Mouse (Mus musculus) CH12.LX (cell line): ENCODE results near the gene Atf1. TPM values are rescaled to one million over a fixed set of nuclear protein-coding genes. Genes with fewer than 3 reads are reported as not detected.

ENCODE experiments used
- DNase-seq: peaks from one replicate; pipeline ENCODE4 v3.0.0-alpha.2; 2013; ENCODE audit errors: extremely low read depth
- H3K27ac ChIP-seq: 2 replicates; pipeline ENCODE4 v1.5.1; 2012; ENCODE audit warnings: low read depth, mild to moderate bottlenecking, control low read depth, moderate library complexity; ENCODE audit not compliant: insufficient read depth
- H3K27me3 ChIP-seq: replicated peaks from 2 replicates; pipeline ENCODE3; 2012; ENCODE audit warnings: inconsistent platforms
- H3K36me3 ChIP-seq, 2 experiments: replicated peaks in 1 of 2; 2 replicates each; pipeline versions ENCODE3 to v1.6.1; 2012; ENCODE audit warnings: inconsistent platforms in 1 of 2, low read length in 1 of 2, mild to moderate bottlenecking in 1 of 2, mixed read lengths in 1 of 2, moderate library complexity in 1 of 2; ENCODE audit not compliant: control insufficient read depth in 1 of 2, insufficient read depth in 1 of 2
- H3K4me1 ChIP-seq, 2 experiments: 2 replicates each; pipeline ENCODE4 v1.6.1; 2012; ENCODE audit warnings: inconsistent platforms in 1 of 2, moderate library complexity in 1 of 2; ENCODE audit not compliant: insufficient read depth in 2 of 2, control insufficient read depth in 1 of 2
- H3K4me2 ChIP-seq: 2 replicates; pipeline ENCODE4 v1.6.1; 2012; ENCODE audit warnings: low read depth, mild to moderate bottlenecking, control low read depth; ENCODE audit not compliant: poor library complexity, insufficient read depth, severe bottlenecking
- H3K4me3 ChIP-seq, 3 experiments: fragments of 150-350 bp in 1 of 3; sonication (generic) in 1 of 3; replicated peaks in 1 of 3; 2 replicates each; pipeline versions ENCODE3 to v1.5.1; 2011 to 2012; ENCODE audit warnings: low read depth in 2 of 3, low read length in 2 of 3, mild to moderate bottlenecking in 2 of 3, moderate library complexity in 2 of 3, control low read depth in 1 of 3, improper control_type of control experiment in 1 of 3, inconsistent platforms in 1 of 3, mixed read lengths in 1 of 3; ENCODE audit not compliant: poor library complexity in 1 of 3
- H3K79me2 ChIP-seq: replicated peaks from 2 replicates; pipeline ENCODE4 v1.6.1; 2012; ENCODE audit warnings: mild to moderate bottlenecking, moderate library complexity; ENCODE audit not compliant: control insufficient read depth, poor library complexity, insufficient read depth, severe bottlenecking; ENCODE audit errors: extremely low read depth
- H3K9ac ChIP-seq: 2 replicates; pipeline ENCODE4 v1.6.1; 2012; ENCODE audit warnings: low read depth, mild to moderate bottlenecking, control low read depth, moderate library complexity; ENCODE audit not compliant: insufficient read depth
- H3K9me3 ChIP-seq: replicated peaks from 2 replicates; pipeline ENCODE3; 2012; ENCODE audit warnings: low read length, inconsistent platforms, mixed read lengths
- CHD1 ChIP-seq: IDR thresholded peaks from 2 replicates; pipeline ENCODE4 v1.6.1; 2012; ENCODE audit warnings: low read depth, low read length, improper control_type of control experiment, inconsistent platforms
- CHD2 ChIP-seq: IDR thresholded peaks from 2 replicates; pipeline ENCODE4 v1.6.1; 2011; ENCODE audit warnings: low read length, improper control_type of control experiment
- CTCF ChIP-seq, 2 experiments: IDR thresholded peaks in 1 of 2; conservative IDR thresholded peaks in 1 of 2; 2 replicates each; pipeline ENCODE4 v1.5.1; 2011 to 2012; ENCODE audit warnings: low read depth in 2 of 2, low read length in 2 of 2, improper control_type of control experiment in 1 of 2, inconsistent platforms in 1 of 2, mild to moderate bottlenecking in 1 of 2, moderate library complexity in 1 of 2
- ELF1 ChIP-seq: IDR thresholded peaks from 2 replicates; pipeline ENCODE4 v1.6.1; 2014; ENCODE audit warnings: low read depth, mild to moderate bottlenecking, inconsistent platforms, low read length, improper control_type of control experiment
- GABPA ChIP-seq: IDR thresholded peaks from 2 replicates; pipeline ENCODE4 v1.6.1; 2012; ENCODE audit warnings: low read depth, low read length, improper control_type of control experiment, inconsistent platforms; ENCODE audit not compliant: insufficient replicate concordance
- HCFC1 ChIP-seq: IDR thresholded peaks from 2 replicates; pipeline ENCODE4 v1.6.1; 2012; ENCODE audit warnings: low read depth, mild to moderate bottlenecking, inconsistent platforms, low read length, improper control_type of control experiment
- JUND ChIP-seq: conservative IDR thresholded peaks from 2 replicates; pipeline ENCODE4 v1.6.1; 2011; ENCODE audit warnings: low read depth, low read length, improper control_type of control experiment
- MAFK ChIP-seq: IDR thresholded peaks from 2 replicates; pipeline ENCODE4 v1.6.1; 2011; ENCODE audit warnings: low read length, improper control_type of control experiment; ENCODE audit not compliant: insufficient replicate concordance
- MAX ChIP-seq: IDR thresholded peaks from 2 replicates; pipeline ENCODE4 v1.6.1; 2011; ENCODE audit warnings: low read length, improper control_type of control experiment
- NRF1 ChIP-seq: IDR thresholded peaks from 2 replicates; pipeline ENCODE4 v1.6.1; 2014; ENCODE audit warnings: low read depth, mild to moderate bottlenecking, inconsistent platforms, low read length, improper control_type of control experiment, moderate library complexity
- PAX5 ChIP-seq: IDR thresholded peaks from 2 replicates; pipeline ENCODE4 v1.6.1; 2012; ENCODE audit warnings: low read length, inconsistent platforms, mixed read lengths
- POLR2AphosphoS2 ChIP-seq: IDR thresholded peaks from 2 replicates; pipeline ENCODE4 v1.6.1; 2011; ENCODE audit warnings: low read depth, low read length, improper control_type of control experiment
- SMC3 ChIP-seq: IDR thresholded peaks from 2 replicates; pipeline ENCODE4 v1.6.1; 2011; ENCODE audit warnings: low read depth, low read length, improper control_type of control experiment
- ZMIZ1 ChIP-seq: IDR thresholded peaks from 2 replicates; pipeline ENCODE4 v1.6.1; 2012; ENCODE audit warnings: low read depth, mild to moderate bottlenecking, inconsistent platforms, low read length, improper control_type of control experiment
- ZNF384 ChIP-seq: IDR thresholded peaks from 2 replicates; pipeline ENCODE4 v1.6.1; 2012; ENCODE audit warnings: low read depth, low read length, improper control_type of control experiment, inconsistent platforms
- dilution Hi-C: fragments of 300-500 bp; cut with MboI; formaldehyde crosslinking; loops from 2 replicates; pipeline ENCODE4 v1.14.3; 2020; ENCODE audit warnings: low sequenced_read_pairs; ENCODE audit not compliant: extremely low pct_unique_long_range_greater_than_20kb, extremely low pct_ligation_motif_present
- in situ Hi-C: fragments of 300-500 bp; cut with MboI; formaldehyde crosslinking; loops from 3 replicates; pipeline ENCODE4 v1.14.3; 2019; ENCODE audit warnings: low sequenced_read_pairs, low pct_ligation_motif_present, low pct_unique_long_range_greater_than_20kb, mixed read lengths
- polyA plus RNA-seq: library from polyadenylated mRNA; unstranded; fragments of >175 nt; gene quantifications from 2 replicates; pipeline ENCODE4 v1.2.1, GENCODE M21; 2012; ENCODE audit warnings: low read depth; ENCODE audit not compliant: insufficient read length
- total RNA-seq, 2 experiments: library from RNA; depleted of rRNA; stranded (reverse); fragments of 300-350 nt in 1 of 2; fragments of >200 nt in 1 of 2; gene quantifications; 2 replicates each; pipeline ENCODE4 v1.2.3; 2012 to 2014

Gene Atf1
- total and polyA plus RNA-seq, 3 experiments = 28.2 to 133 (median 51.1) TPM

DNA sequence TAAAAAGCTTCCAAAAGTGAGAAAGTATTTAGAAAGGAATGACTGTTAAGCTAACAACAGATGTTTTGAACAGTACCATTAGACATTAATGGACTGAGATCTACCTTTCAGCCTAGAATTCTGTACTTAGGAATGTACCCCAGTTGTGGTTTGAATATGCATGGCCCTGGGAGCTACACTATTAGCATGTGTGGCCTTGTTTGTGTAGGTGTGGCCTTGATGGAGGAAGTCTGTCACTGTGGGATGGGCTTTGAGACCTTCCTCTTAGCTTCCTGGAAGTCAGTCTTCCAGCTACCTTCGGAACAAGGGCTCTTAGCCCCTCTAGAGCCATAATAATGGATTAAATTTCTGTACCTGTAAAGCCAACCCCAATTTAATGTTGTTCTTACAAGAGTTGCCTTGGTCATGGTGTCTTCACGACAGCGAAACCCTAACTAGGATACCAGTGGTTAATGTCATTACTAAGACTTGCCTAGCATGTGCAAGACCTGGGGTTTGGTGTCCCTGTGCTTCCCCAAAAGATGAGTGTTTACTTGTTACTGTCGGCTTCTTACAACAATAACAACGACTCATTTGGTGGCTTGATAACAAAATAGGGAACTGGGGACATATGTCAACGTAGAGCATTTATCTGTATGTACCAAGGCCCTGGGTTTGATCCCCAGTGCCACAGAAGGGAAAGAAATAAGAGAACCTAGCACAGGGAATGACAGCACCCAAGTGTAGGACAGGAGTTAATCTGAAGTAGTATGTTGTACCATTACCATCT is 21.2 kb downstream of the Atf1 start:
- DNase-seq = no peak
- in situ Hi-C loops (no loop called here), dilution Hi-C loops (no loop called here)
- H3K27me3 ChIP-seq = no peaks in the 10 kb centered on the region
- no peaks in the 10 kb centered on the region for H3K4me1 ChIP-seq
- H3K9ac ChIP-seq = no peak overlapping the region
- no peaks in the 10 kb centered on the region for H3K9me3 ChIP-seq
- TF ChIP-seq ZMIZ1 (no peak), SMC3 (no peak), POLR2AphosphoS2 (no peak), GABPA (no peak), HCFC1 (no peak), NRF1 (no peak), ELF1 (no peak), CHD2 (no peak), CTCF (conservative IDR thresholded peaks at IDR 0.05 in 1 of 2, IDR thresholded peaks at IDR 0.05 in 1 of 2; ENCODE audit: low read depth in 2 of 2, low read length in 2 of 2) (no peak), MAX (no peak), PAX5 (no peak), ZNF384 (no peak), JUND (no peak)
- H3K27ac ChIP-seq = no peak overlapping the region
- peaks cover 82 to 97% of the 10 kb centered on the region in 2 experiments for H3K36me3 ChIP-seq
- peaks cover 4% of the 10 kb centered on the region for H3K79me2 ChIP-seq
- no peak overlapping the region for H3K4me2 ChIP-seq
- no peak overlapping the region for H3K4me3 ChIP-seq

GRCm38 (mm10) chr15:100251153-100251780 is 23.6 kb downstream of the Atf1 start:
- Histone ChIP-seq H3K27ac (no peak overlapping the region), H3K9ac (no peak overlapping the region), H3K4me2 (no peak overlapping the region), H3K4me1 (no peaks in the 10 kb centered on the region), H3K27me3 (no peaks in the 10 kb centered on the region), H3K4me3 (no peak overlapping the region), H3K9me3 (no peaks in the 10 kb centered on the region), H3K79me2 (peaks cover 4% of the 10 kb centered on the region), H3K36me3 (peaks cover 79 to 98% of the 10 kb centered on the region in 2 experiments)
- no peak for TF ChIP-seq CHD1
- no peak for TF ChIP-seq GABPA
- peak; percentile 67; the same call in 1 of the 2 replicates for TF ChIP-seq MAFK
- dilution Hi-C loops = no loop called here
- DNase-seq = no peak
- in situ Hi-C loops = no loop called here
